Mouse (Mus musculus) kidney, embryonic 16.5 days (tissue): ENCODE results near the gene Trpv2. TPM values are rescaled to one million over a fixed set of nuclear protein-coding genes. Genes with fewer than 3 reads are reported as not detected.

Source experiments
- ATAC-seq: fragments of 200-750 bp; cut with Nextera tagmentation; 2 replicates; pipeline ENCODE4 v1.8.0; 2017; ENCODE audit warnings: moderate TSS enrichment; ENCODE audit not compliant: low FRiP score, low TSS enrichment
- H3K27ac ChIP-seq: fragments of 300-500 bp; sonication (generic); 2 replicates; pipeline ENCODE4 v1.5.1; 2014; ENCODE audit warnings: low read length
- H3K27me3 ChIP-seq: fragments of 300-500 bp; sonication (generic); 2 replicates; pipeline ENCODE4 v1.6.1; 2014; ENCODE audit warnings: low read length, control low read depth, mixed read lengths; ENCODE audit not compliant: insufficient read depth
- H3K36me3 ChIP-seq: fragments of 300-500 bp; sonication (generic); 2 replicates; pipeline ENCODE4 v1.6.1; 2014; ENCODE audit warnings: low read length, control low read depth, mixed read lengths; ENCODE audit not compliant: insufficient read depth
- H3K4me1 ChIP-seq: fragments of 300-500 bp; sonication (generic); 2 replicates; pipeline ENCODE4 v1.6.1; 2014; ENCODE audit warnings: low read length, control low read depth, mixed read lengths; ENCODE audit not compliant: insufficient read depth
- H3K4me2 ChIP-seq: fragments of 300-500 bp; sonication (generic); replicated peaks from 2 replicates; pipeline ENCODE4 v1.6.1; 2014; ENCODE audit warnings: low read depth, low read length
- H3K4me3 ChIP-seq: fragments of 300-500 bp; sonication (generic); 2 replicates; pipeline ENCODE4 v1.5.1; 2014; ENCODE audit warnings: mild to moderate bottlenecking, low read length
- H3K9ac ChIP-seq: fragments of 300-500 bp; sonication (generic); replicated peaks from 2 replicates; pipeline ENCODE4 v1.6.1; 2014; ENCODE audit warnings: low read length
- H3K9me3 ChIP-seq: fragments of 300-500 bp; sonication (generic); 2 replicates; pipeline ENCODE4 v1.6.1; 2016; ENCODE audit warnings: low read length, control low read depth
- WGBS: fragments of 180-500 bp; shearing (Covaris S2); extraction: QIAGEN DNeasy Blood & Tissue Kit; methylation state at CpG from one replicate; pipeline ENCODE4 v1.1.7; 2014; 5-methylcytosine and 5-hydroxymethylcytosine counted together
- polyA plus RNA-seq: library from polyadenylated mRNA; unstranded; fragments of >200 nt; fragmentation: Nextera tagmentation; extraction: Ambion mirVana; gene quantifications from 2 replicates; pipeline ENCODE4 v1.2.1, GENCODE M21; 2015

The Trpv2 gene
- polyA plus RNA-seq, 1 experiment from 2014 or later: 6.6 TPM

- no peak overlapping the region for H3K9ac ChIP-seq
Observed at GRCm38 (mm10) chr11:62607170-62607951, 33.1 kb downstream of the Trpv2 start.

GRCm38 (mm10) chr11:62607952-62608201 is 33.6 kb downstream of the Trpv2 start:
- Histone ChIP-seq H3K9ac (no peak overlapping the region), H3K4me1 (peaks cover 21% of the 10 kb centered on the region), H3K4me2 (no peak overlapping the region), H3K27me3 (no peaks in the 10 kb centered on the region), H3K36me3 (peaks cover 59% of the 10 kb centered on the region), H3K9me3 (no peaks in the 10 kb centered on the region), H3K4me3 (no peak overlapping the region), H3K27ac (no peak overlapping the region)
- WGBS: 90% methylated on average over 1 of the region's 1 CpGs
- ATAC-seq: no peak

More at GRCm38 (mm10) chr11:62607170-62607951, 33.1 kb downstream of the Trpv2 start:
- no peak for ATAC-seq
- no peak overlapping the region for H3K4me3 ChIP-seq
- H3K27ac ChIP-seq: no peak overlapping the region
- no peaks in the 10 kb centered on the region for H3K27me3 ChIP-seq
- H3K36me3 ChIP-seq: peaks cover 59% of the 10 kb centered on the region
- no peaks in the 10 kb centered on the region for H3K9me3 ChIP-seq
- WGBS: 68% methylated on average over 10 of the region's 10 CpGs
- H3K4me2 ChIP-seq: no peak overlapping the region
- H3K4me1 ChIP-seq: peaks cover 21% of the 10 kb centered on the region

- H3K4me1 ChIP-seq: peaks cover 23% of the 10 kb centered on the region
- H3K9ac ChIP-seq: no peak overlapping the region
- no peak overlapping the region for H3K4me2 ChIP-seq
- H3K27me3 ChIP-seq: no peaks in the 10 kb centered on the region
- no peaks in the 10 kb centered on the region for H3K9me3 ChIP-seq
- H3K27ac ChIP-seq: no peak overlapping the region
- peaks cover 56% of the 10 kb centered on the region for H3K36me3 ChIP-seq
- 84% methylated on average over 10 of the region's 10 CpGs for WGBS
- no peak overlapping the region for H3K4me3 ChIP-seq
- no peak for ATAC-seq
Observed at GRCm38 (mm10) chr11:62608826-62609675, 34.8 kb downstream of the Trpv2 start.

- H3K4me2 ChIP-seq: no peak overlapping the region
- H3K9ac ChIP-seq: no peak overlapping the region
- peaks cover 19% of the 10 kb centered on the region for H3K4me1 ChIP-seq
- H3K9me3 ChIP-seq: no peaks in the 10 kb centered on the region
- ATAC-seq: no peak
- H3K36me3 ChIP-seq: peaks cover 44% of the 10 kb centered on the region
- H3K27ac ChIP-seq: no peak overlapping the region
- H3K4me3 ChIP-seq: no peak overlapping the region
- WGBS: 74% methylated on average over 6 of the region's 6 CpGs
- H3K27me3 ChIP-seq: no peaks in the 10 kb centered on the region
Observed at GRCm38 (mm10) chr11:62610304-62610703, 36.0 kb downstream of the Trpv2 start.

GRCm38 (mm10) chr11:62612604-62613003 is 38.3 kb downstream of the Trpv2 start:
- H3K36me3 ChIP-seq: peaks cover 30% of the 10 kb centered on the region
- 85% methylated on average over 10 of the region's 10 CpGs for WGBS
- ATAC-seq: no peak

GRCm38 (mm10) chr11:62613657-62614365 is 39.5 kb downstream of the Trpv2 start:
- 15% methylated on average over 19 of the region's 19 CpGs for WGBS
- ATAC-seq: peak; percentile 95
- peak overlapping the region; percentile 24 for H3K4me3 ChIP-seq

More at GRCm38 (mm10) chr11:62612604-62613003, 38.3 kb downstream of the Trpv2 start:
- Histone ChIP-seq H3K9me3 (no peaks in the 10 kb centered on the region), H3K9ac (no peak overlapping the region), H3K27me3 (no peaks in the 10 kb centered on the region), H3K4me3 (no peak overlapping the region), H3K4me1 (peaks cover 12% of the 10 kb centered on the region), H3K4me2 (no peak overlapping the region), H3K27ac (no peak overlapping the region)

GRCm38 (mm10) chr11:62614876-62615410 is 40.7 kb downstream of the Trpv2 start:
- Histone ChIP-seq H3K27ac (peak overlapping the region; percentile 61; the same call in 1 of the 2 replicates), H3K36me3 (peaks cover 20% of the 10 kb centered on the region), H3K27me3 (no peaks in the 10 kb centered on the region), H3K4me3 (no peak overlapping the region), H3K4me1 (peaks cover 12% of the 10 kb centered on the region), H3K4me2 (no peak overlapping the region), H3K9me3 (no peaks in the 10 kb centered on the region), H3K9ac (0 out of 2 replicates have a peak overlapping the region, but pooled peaks have one; percentile 61)
- WGBS: 79% methylated on average over 8 of the region's 8 CpGs
- no peak for ATAC-seq

More at GRCm38 (mm10) chr11:62613657-62614365, 39.5 kb downstream of the Trpv2 start:
- Histone ChIP-seq H3K27me3 (no peaks in the 10 kb centered on the region), H3K9ac (peak overlapping the region; percentile 62), H3K4me1 (peaks cover 12% of the 10 kb centered on the region), H3K4me2 (peak overlapping the region; percentile 47), H3K36me3 (peaks cover 21% of the 10 kb centered on the region), H3K27ac (peak overlapping the region; percentile 61), H3K9me3 (no peaks in the 10 kb centered on the region)

- no peaks in the 10 kb centered on the region for H3K27me3 ChIP-seq
- H3K36me3 ChIP-seq: peaks cover 15% of the 10 kb centered on the region; the same call in 1 of the 2 replicates
- no peak overlapping the region for H3K4me3 ChIP-seq
- ATAC-seq: no peak
- H3K4me1 ChIP-seq: peaks cover 12% of the 10 kb centered on the region
- H3K4me2 ChIP-seq: no peak overlapping the region
- no peaks in the 10 kb centered on the region for H3K9me3 ChIP-seq
- no peak overlapping the region for H3K9ac ChIP-seq
- no peak overlapping the region for H3K27ac ChIP-seq
- WGBS: 87% methylated on average over 4 of the region's 4 CpGs
Observed at GRCm38 (mm10) chr11:62615456-62615855, 41.2 kb downstream of the Trpv2 start.

- no peaks in the 10 kb centered on the region for H3K27me3 ChIP-seq
- peaks cover 19% of the 10 kb centered on the region for H3K4me1 ChIP-seq
- H3K36me3 ChIP-seq: peaks cover 14% of the 10 kb centered on the region; the same call in 1 of the 2 replicates
- no peak overlapping the region for H3K9ac ChIP-seq
- no peaks in the 10 kb centered on the region for H3K9me3 ChIP-seq
- no peak overlapping the region for H3K27ac ChIP-seq
- no peak for ATAC-seq
- H3K4me3 ChIP-seq: no peak overlapping the region
- WGBS: 93% methylated on average over 8 of the region's 8 CpGs
- no peak overlapping the region for H3K4me2 ChIP-seq
Observed at GRCm38 (mm10) chr11:62621079-62621478, 46.8 kb downstream of the Trpv2 start.
